Mouse (Mus musculus): Measurements from ENCODE around the gene Rnf227. TPM values are rescaled to one million over a fixed set of nuclear protein-coding genes. Genes with fewer than 3 reads are reported as not detected.

Gene Rnf227
- polyA plus RNA-seq, 1 experiment from 2014 or later, result 25.7 TPM

DNA sequence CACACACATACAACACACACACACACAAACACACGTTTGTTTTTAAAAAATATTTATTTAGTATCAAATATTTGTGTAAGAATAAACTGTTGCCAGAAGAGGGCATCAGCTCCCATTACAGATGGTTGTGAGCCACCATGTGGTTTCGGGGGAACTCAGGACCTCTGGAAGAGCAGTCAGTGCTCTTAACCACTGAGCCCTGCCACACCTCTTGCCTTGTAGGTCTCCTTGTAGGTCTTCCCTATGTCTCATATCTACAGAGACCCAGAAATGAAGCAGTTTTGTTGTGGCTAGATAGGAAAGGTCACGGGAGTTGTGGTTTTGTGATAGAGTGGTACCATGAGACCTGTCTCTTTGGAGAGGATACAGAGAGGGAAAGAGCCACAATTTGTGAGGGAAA lies 6.3 kb upstream of the Rnf227 start:
- no peak for ATAC-seq (replicated peaks; ENCODE audit: low FRiP score)
- H3K9ac ChIP-seq (ENCODE audit: low read length), result no peak overlapping the region
- no peak for DNase-seq (ENCODE audit: low spot score)

DNA sequence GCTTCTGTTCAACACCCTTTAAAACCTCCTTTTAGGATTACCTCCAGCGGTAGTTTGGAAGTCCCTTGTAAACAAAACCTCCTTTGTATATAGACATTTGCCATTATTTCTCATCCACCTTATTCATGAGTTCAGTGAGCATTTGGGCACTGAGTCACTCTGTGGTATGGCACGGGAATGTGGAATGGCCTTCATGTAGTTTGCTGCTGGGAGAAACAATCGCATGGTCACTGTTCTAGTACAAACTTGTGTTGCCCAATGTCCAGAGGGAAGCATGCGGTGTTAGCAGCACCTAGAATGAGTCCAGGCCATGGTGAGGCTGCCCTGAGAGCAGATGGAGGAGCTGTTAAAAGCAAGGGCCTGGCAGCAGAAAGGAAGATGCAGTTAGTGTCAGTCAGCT lies 5.5 kb upstream of the Rnf227 start:
- H3K9ac ChIP-seq (ENCODE audit: low read length), result no peak overlapping the region
- H3K27ac ChIP-seq (ENCODE audit: low read depth, low read length), result no peak overlapping the region
- H3K4me1 ChIP-seq (replicated peaks; ENCODE audit: control insufficient read depth, insufficient read depth, low read length), result peaks cover 11% of the 10 kb centered on the region; the same call in 1 of the 2 replicates
- H3K36me3 ChIP-seq (ENCODE audit: control insufficient read depth, insufficient read depth, low read length), result no peaks in the 10 kb centered on the region
- H3K27me3 ChIP-seq (ENCODE audit: control insufficient read depth, insufficient read depth, low read length), result peaks cover 3% of the 10 kb centered on the region; the same call in 1 of the 2 replicates
- no peak overlapping the region for H3K4me2 ChIP-seq (ENCODE audit: low read depth, low read length, severe bottlenecking)
- DNase-seq (ENCODE audit: low spot score) (no peak), ATAC-seq (replicated peaks; ENCODE audit: low FRiP score) (no peak)
- 74% methylated on average over 4 of the region's 4 CpGs for WGBS
- no peak overlapping the region for H3K4me3 ChIP-seq (ENCODE audit: low read depth, low read length)
- H3K9me3 ChIP-seq (ENCODE audit: control insufficient read depth, low read length), result no peaks in the 10 kb centered on the region

More for the DNA sequence above, 6.3 kb upstream of the Rnf227 start:
- no peaks in the 10 kb centered on the region for H3K27me3 ChIP-seq (ENCODE audit: control insufficient read depth, insufficient read depth, low read length)
- no peaks in the 10 kb centered on the region for H3K36me3 ChIP-seq (ENCODE audit: control insufficient read depth, insufficient read depth, low read length)
- H3K27ac ChIP-seq (ENCODE audit: low read depth, low read length), result no peak overlapping the region
- WGBS, result 71% methylated on average over 3 of the region's 3 CpGs
- no peak overlapping the region for H3K4me2 ChIP-seq (ENCODE audit: low read depth, low read length, severe bottlenecking)
- no peak overlapping the region for H3K4me3 ChIP-seq (ENCODE audit: low read depth, low read length)
- H3K4me1 ChIP-seq (replicated peaks; ENCODE audit: control insufficient read depth, insufficient read depth, low read length), result peaks cover 11% of the 10 kb centered on the region; the same call in 1 of the 2 replicates
- no peaks in the 10 kb centered on the region for H3K9me3 ChIP-seq (ENCODE audit: control insufficient read depth, low read length)

DNA sequence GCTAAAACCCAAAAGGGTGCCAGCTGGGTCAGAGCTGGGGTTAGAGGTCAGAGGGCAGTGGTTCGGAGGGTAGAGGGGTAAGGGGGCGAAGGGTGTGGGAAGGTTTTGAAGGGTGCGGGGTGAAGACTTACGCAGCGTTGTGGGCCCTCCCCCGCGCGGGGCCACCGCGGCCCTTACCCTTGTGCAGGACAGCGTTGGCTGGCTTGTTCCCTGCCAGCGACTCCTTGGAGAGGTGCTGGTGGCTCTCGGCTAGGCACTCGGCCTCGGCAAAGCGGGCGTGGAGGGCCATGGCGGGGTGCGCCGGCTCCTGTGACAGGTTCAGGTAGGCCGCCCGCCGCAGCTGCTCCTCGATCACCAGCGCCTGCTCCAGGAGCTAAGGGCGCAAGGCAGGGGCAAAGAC lies 6.2 kb downstream of the Rnf227 start:
- WGBS, result 91% methylated on average over 24 of the region's 26 CpGs
- Histone ChIP-seq H3K27me3 (ENCODE audit: control insufficient read depth, insufficient read depth, low read length) (no peaks in the 10 kb centered on the region), H3K9me3 (ENCODE audit: control insufficient read depth, low read length) (no peaks in the 10 kb centered on the region), H3K4me3 (ENCODE audit: low read depth, low read length) (no peak overlapping the region), H3K36me3 (ENCODE audit: control insufficient read depth, insufficient read depth, low read length) (peaks cover 13% of the 10 kb centered on the region; the same call in 1 of the 2 replicates), H3K4me1 (replicated peaks; ENCODE audit: control insufficient read depth, insufficient read depth, low read length) (no peaks in the 10 kb centered on the region), H3K27ac (ENCODE audit: low read depth, low read length) (no peak overlapping the region), H3K4me2 (ENCODE audit: low read depth, low read length, severe bottlenecking) (no peak overlapping the region), H3K9ac (ENCODE audit: low read length) (no peak overlapping the region)
- ATAC-seq (replicated peaks; ENCODE audit: low FRiP score), result no peak
- no peak for DNase-seq (ENCODE audit: low spot score)

DNA sequence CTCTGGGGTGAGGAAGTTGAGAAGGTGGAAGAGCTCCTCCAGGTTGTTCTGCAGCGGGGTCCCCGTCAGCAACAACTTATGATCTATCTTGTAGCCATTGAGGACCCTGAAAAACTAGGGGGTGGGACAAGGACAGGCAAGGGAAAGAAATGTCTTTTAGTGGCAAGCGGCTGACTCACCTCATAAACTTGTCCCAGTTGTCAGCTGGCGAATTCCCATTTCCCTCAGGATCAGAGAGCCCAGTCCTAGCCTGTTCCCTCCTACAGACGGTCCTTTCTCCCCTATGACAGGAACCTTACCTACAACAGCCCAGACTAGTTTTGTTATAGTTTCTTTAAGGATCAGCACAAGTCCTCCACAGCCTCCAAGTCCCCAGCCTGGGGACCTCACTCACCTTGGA lies 16.3 kb downstream of the Rnf227 start:
- ATAC-seq (replicated peaks; ENCODE audit: low FRiP score) (no peak), DNase-seq (ENCODE audit: low spot score) (no peak)
- H3K36me3 ChIP-seq (ENCODE audit: control insufficient read depth, insufficient read depth, low read length), result peaks cover 30% of the 10 kb centered on the region
- no peak overlapping the region for H3K4me3 ChIP-seq (ENCODE audit: low read depth, low read length)
- WGBS, result 95% methylated on average over 5 of the region's 5 CpGs
- H3K27me3 ChIP-seq (ENCODE audit: control insufficient read depth, insufficient read depth, low read length), result no peaks in the 10 kb centered on the region
- no peaks in the 10 kb centered on the region for H3K9me3 ChIP-seq (ENCODE audit: control insufficient read depth, low read length)
- no peak overlapping the region for H3K9ac ChIP-seq (ENCODE audit: low read length)
- H3K27ac ChIP-seq (ENCODE audit: low read depth, low read length), result no peak overlapping the region
- no peak overlapping the region for H3K4me2 ChIP-seq (ENCODE audit: low read depth, low read length, severe bottlenecking)
- H3K4me1 ChIP-seq (replicated peaks; ENCODE audit: control insufficient read depth, insufficient read depth, low read length), result no peaks in the 10 kb centered on the region

DNA sequence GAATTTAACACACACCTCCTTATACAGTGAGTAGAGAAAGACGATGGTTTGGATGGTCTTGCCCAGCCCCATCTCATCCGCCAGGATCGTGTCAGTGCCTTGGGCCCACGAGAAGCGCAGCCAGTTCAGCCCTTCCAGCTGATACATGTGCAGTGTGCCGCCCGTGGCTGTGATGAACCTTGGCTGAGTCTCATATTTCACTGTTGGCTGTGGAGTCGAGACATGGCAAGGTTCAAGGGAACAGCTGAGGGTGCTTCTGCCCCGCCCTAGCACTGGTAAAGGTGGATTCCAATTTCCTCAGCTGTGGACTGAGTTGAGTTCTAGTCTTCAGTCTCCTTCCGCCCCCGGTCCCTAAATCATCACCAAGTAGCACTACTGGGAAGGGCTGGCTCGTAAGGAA lies 17.4 kb downstream of the Rnf227 start:
- Histone ChIP-seq H3K36me3 (ENCODE audit: control insufficient read depth, insufficient read depth, low read length) (peaks cover 32% of the 10 kb centered on the region), H3K4me3 (ENCODE audit: low read depth, low read length) (no peak overlapping the region), H3K9ac (ENCODE audit: low read length) (no peak overlapping the region), H3K27me3 (ENCODE audit: control insufficient read depth, insufficient read depth, low read length) (no peaks in the 10 kb centered on the region), H3K27ac (ENCODE audit: low read depth, low read length) (no peak overlapping the region), H3K4me2 (ENCODE audit: low read depth, low read length, severe bottlenecking) (no peak overlapping the region), H3K4me1 (replicated peaks; ENCODE audit: control insufficient read depth, insufficient read depth, low read length) (no peaks in the 10 kb centered on the region), H3K9me3 (ENCODE audit: control insufficient read depth, low read length) (no peaks in the 10 kb centered on the region)
- DNase-seq (ENCODE audit: low spot score) (no peak), ATAC-seq (replicated peaks; ENCODE audit: low FRiP score) (no peak)
- 91% methylated on average over 12 of the region's 12 CpGs for WGBS

DNA sequence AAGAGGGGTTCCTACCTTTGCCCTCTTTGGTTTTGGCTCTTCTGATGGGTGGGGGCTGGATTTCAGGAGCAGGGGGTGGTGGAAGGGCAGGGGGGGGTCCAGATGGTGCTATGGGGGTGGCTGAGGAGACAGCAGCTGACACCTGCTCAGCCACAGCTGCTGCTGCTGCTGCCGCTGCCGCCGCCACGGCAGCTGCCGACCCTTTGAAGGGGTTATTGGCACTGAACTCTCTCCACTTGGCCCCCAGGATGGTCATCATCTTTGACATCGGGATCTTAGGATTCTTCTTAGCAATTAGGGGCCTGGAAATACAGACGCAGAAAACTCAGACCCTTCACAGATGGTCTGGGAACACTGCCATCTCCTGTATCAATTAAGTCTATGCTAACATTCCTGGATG lies 21.8 kb downstream of the Rnf227 start:
- no peak overlapping the region for H3K27ac ChIP-seq (ENCODE audit: low read depth, low read length)
- no peak for ATAC-seq (replicated peaks; ENCODE audit: low FRiP score)
- H3K9ac ChIP-seq (ENCODE audit: low read length), result no peak overlapping the region
- 71% methylated on average over 7 of the region's 7 CpGs for WGBS
- no peak for DNase-seq (ENCODE audit: low spot score)
- H3K27me3 ChIP-seq (ENCODE audit: control insufficient read depth, insufficient read depth, low read length), result no peaks in the 10 kb centered on the region
- peaks cover 19% of the 10 kb centered on the region for H3K4me1 ChIP-seq (replicated peaks; ENCODE audit: control insufficient read depth, insufficient read depth, low read length)
- no peak overlapping the region for H3K4me2 ChIP-seq (ENCODE audit: low read depth, low read length, severe bottlenecking)
- H3K36me3 ChIP-seq (ENCODE audit: control insufficient read depth, insufficient read depth, low read length), result peaks cover 35% of the 10 kb centered on the region
- no peaks in the 10 kb centered on the region for H3K9me3 ChIP-seq (ENCODE audit: control insufficient read depth, low read length)
- no peak overlapping the region for H3K4me3 ChIP-seq (ENCODE audit: low read depth, low read length)

DNA sequence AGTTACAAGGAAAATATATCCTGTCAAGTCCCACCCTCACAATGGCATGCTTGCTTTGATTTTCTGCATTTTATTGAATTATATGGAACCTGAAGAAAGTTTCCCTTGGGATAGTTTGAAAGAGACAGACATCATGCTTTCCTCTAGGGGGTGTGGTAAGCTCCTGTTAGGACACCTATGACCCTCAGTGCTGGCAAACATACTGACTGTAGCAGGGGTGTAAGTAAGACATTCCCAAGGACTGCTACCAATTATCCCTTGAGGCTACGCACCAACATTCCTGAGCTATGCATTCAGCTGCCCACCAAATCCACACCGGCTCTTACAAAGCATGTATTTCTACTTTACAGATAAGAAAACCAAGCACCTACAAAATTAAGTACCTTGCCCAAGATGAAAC lies 22.2 kb downstream of the Rnf227 start:
- no peaks in the 10 kb centered on the region for H3K27me3 ChIP-seq (ENCODE audit: control insufficient read depth, insufficient read depth, low read length)
- WGBS, result 77% methylated on average over 2 of the region's 2 CpGs
- H3K9ac ChIP-seq (ENCODE audit: low read length), result no peak overlapping the region
- no peak overlapping the region for H3K4me2 ChIP-seq (ENCODE audit: low read depth, low read length, severe bottlenecking)
- H3K36me3 ChIP-seq (ENCODE audit: control insufficient read depth, insufficient read depth, low read length), result peaks cover 32% of the 10 kb centered on the region
- no peaks in the 10 kb centered on the region for H3K9me3 ChIP-seq (ENCODE audit: control insufficient read depth, low read length)
- H3K27ac ChIP-seq (ENCODE audit: low read depth, low read length), result no peak overlapping the region
- no peak for ATAC-seq (replicated peaks; ENCODE audit: low FRiP score)
- H3K4me1 ChIP-seq (replicated peaks; ENCODE audit: control insufficient read depth, insufficient read depth, low read length), result peaks cover 21% of the 10 kb centered on the region
- no peak overlapping the region for H3K4me3 ChIP-seq (ENCODE audit: low read depth, low read length)
- no peak for DNase-seq (ENCODE audit: low spot score)

DNA sequence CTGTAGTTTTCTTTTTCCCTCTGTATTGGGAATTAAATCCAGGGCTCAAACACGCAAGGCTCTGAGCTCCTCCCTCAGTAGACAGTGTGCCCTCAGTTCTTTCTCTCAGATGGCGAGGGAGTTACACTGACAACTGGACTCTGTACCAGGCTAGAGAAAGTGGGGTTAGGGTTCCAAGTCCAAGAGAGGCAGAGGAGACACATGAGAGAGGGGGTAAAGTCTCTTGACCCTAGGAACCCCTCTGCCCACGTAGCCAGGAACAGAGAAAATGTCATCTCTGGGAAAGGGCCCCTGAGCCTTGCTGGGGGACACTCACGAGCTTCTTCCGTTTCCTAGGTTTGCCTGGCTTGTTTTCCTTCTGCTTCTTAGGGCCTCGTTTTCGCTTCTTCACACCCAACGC lies 24.1 kb downstream of the Rnf227 start:
- Histone ChIP-seq H3K27me3 (ENCODE audit: control insufficient read depth, insufficient read depth, low read length) (no peaks in the 10 kb centered on the region), H3K27ac (ENCODE audit: low read depth, low read length) (no peak overlapping the region), H3K36me3 (ENCODE audit: control insufficient read depth, insufficient read depth, low read length) (peaks cover 24% of the 10 kb centered on the region), H3K4me2 (ENCODE audit: low read depth, low read length, severe bottlenecking) (no peak overlapping the region), H3K4me3 (ENCODE audit: low read depth, low read length) (no peak overlapping the region; the same call in 1 of the 2 replicates), H3K9ac (ENCODE audit: low read length) (peak overlapping the region; percentile 2; the same call in 1 of the 2 replicates), H3K4me1 (replicated peaks; ENCODE audit: control insufficient read depth, insufficient read depth, low read length) (peaks cover 26% of the 10 kb centered on the region), H3K9me3 (ENCODE audit: control insufficient read depth, low read length) (no peaks in the 10 kb centered on the region)
- ATAC-seq (replicated peaks; ENCODE audit: low FRiP score) (no peak), DNase-seq (ENCODE audit: low spot score) (no peak)
- 52% methylated on average over 8 of the region's 8 CpGs for WGBS

DNA sequence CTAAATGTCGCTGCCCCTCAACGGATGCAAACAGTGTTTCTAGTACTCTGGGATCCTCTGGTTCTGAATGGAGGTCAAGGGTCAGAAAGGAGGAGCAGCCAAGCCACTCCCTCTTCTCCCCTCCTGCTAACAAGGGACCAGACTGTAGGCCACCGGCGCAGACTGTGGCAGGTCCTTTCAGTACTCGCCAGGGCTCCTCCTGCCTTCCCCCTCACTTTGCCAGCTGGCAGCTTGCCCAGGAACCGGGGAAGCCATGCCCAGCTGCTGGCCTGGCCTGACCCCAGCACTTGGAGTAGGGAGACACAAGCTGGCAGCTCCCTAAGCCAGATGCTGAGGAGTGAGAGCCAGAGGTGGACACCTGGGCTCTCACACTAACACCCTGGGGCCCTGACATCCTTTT lies 24.6 kb downstream of the Rnf227 start:
- H3K9ac ChIP-seq (ENCODE audit: low read length), result peak overlapping the region; percentile 56
- H3K4me2 ChIP-seq (ENCODE audit: low read depth, low read length, severe bottlenecking), result peak overlapping the region; percentile 92
- WGBS, result 4% methylated on average over 6 of the region's 6 CpGs
- peaks cover 26% of the 10 kb centered on the region for H3K4me1 ChIP-seq (replicated peaks; ENCODE audit: control insufficient read depth, insufficient read depth, low read length)
- DNase-seq (ENCODE audit: low spot score) (peak; percentile 83), ATAC-seq (replicated peaks; ENCODE audit: low FRiP score) (peak; percentile 28; the same call in 1 of the 2 replicates)
- no peak overlapping the region; the same call in 1 of the 2 replicates for H3K4me3 ChIP-seq (ENCODE audit: low read depth, low read length)
- peak overlapping the region; percentile 98 for H3K27ac ChIP-seq (ENCODE audit: low read depth, low read length)
- no peaks in the 10 kb centered on the region for H3K9me3 ChIP-seq (ENCODE audit: control insufficient read depth, low read length)
- no peaks in the 10 kb centered on the region for H3K27me3 ChIP-seq (ENCODE audit: control insufficient read depth, insufficient read depth, low read length)
- H3K36me3 ChIP-seq (ENCODE audit: control insufficient read depth, insufficient read depth, low read length), result peaks cover 22% of the 10 kb centered on the region

Data from forebrain, embryonic 11.5 days (tissue).